Mouse (Mus musculus) megakaryocyte-erythroid progenitor cell, adult 5-6 weeks (primary cell): Measurements from ENCODE around the gene Fstl3. TPM values are rescaled to one million over a fixed set of nuclear protein-coding genes. Genes with fewer than 3 reads are reported as not detected.
A peak's percentile ranks its signal among the peaks of the same experiment; 100 is the strongest.

Experiments used
- ATAC-seq: replicated peaks from 2 replicates; pipeline ENCODE4 v1.8.0; 2016; ENCODE audit warnings: mild to moderate bottlenecking, inconsistent platforms; ENCODE audit not compliant: severe bottlenecking, poor library complexity, low FRiP score, low TSS enrichment
- total RNA-seq, 2 experiments: library from RNA; stranded (forward) in 1 of 2; stranded (reverse) in 1 of 2; fragments of 200-1000, 215-1000 nt in 1 of 2; fragments of >200 nt in 1 of 2; fragmentation: Nextera tagmentation in 1 of 2; gene quantifications; 2 replicates each; pipeline ENCODE4 v1.2.3; 2014 to 2017

Fstl3 gene
- total RNA-seq, 2 experiments from 2014 or later, result 0.66 to 0.96 TPM

GRCm38 (mm10) chr10:79803716-79804323 lies 26.7 kb downstream of the Fstl3 start:
- no peak for ATAC-seq

GRCm38 (mm10) chr10:79805636-79806035 lies 28.6 kb downstream of the Fstl3 start:
- no peak for ATAC-seq

- no peak for ATAC-seq
These were observed 29.3 kb downstream of the Fstl3 start for GRCm38 (mm10) chr10:79806331-79806730.

GRCm38 (mm10) chr10:79806972-79807371 lies 29.9 kb downstream of the Fstl3 start:
- peak; percentile 24; the same call in 1 of the 2 replicates for ATAC-seq

GRCm38 (mm10) chr10:79807826-79808225 lies 30.8 kb downstream of the Fstl3 start:
- no peak for ATAC-seq

GRCm38 (mm10) chr10:79808728-79809127 lies 31.7 kb downstream of the Fstl3 start:
- ATAC-seq, result no peak

GRCm38 (mm10) chr10:79811736-79812637 lies 34.9 kb downstream of the Fstl3 start:
- peak; percentile 67 for ATAC-seq

GRCm38 (mm10) chr10:79814271-79814842 lies 37.3 kb downstream of the Fstl3 start:
- ATAC-seq, result no peak

- no peak for ATAC-seq
These were observed 38.8 kb downstream of the Fstl3 start for GRCm38 (mm10) chr10:79815671-79816494.

GRCm38 (mm10) chr10:79817111-79817510 lies 40.0 kb downstream of the Fstl3 start:
- no peak for ATAC-seq

GRCm38 (mm10) chr10:79818225-79818624 lies 41.2 kb downstream of the Fstl3 start:
- ATAC-seq, result 0 out of 2 replicates have a peak, but pooled peaks have one; percentile 14

- ATAC-seq, result no peak
These were observed 42.5 kb downstream of the Fstl3 start for GRCm38 (mm10) chr10:79819606-79820005.

GRCm38 (mm10) chr10:79820277-79820676 lies 43.2 kb downstream of the Fstl3 start:
- no peak for ATAC-seq

- no peak for ATAC-seq
These were observed 43.7 kb downstream of the Fstl3 start, which contains the start of gene Misp for GRCm38 (mm10) chr10:79820782-79821181. Misp (plus strand) TSS chr10:79820989.

- no peak for ATAC-seq
These were observed 44.7 kb downstream of the Fstl3 start for GRCm38 (mm10) chr10:79821731-79822130.

GRCm38 (mm10) chr10:79822372-79822771 lies 45.3 kb downstream of the Fstl3 start:
- no peak for ATAC-seq

GRCm38 (mm10) chr10:79823011-79823410 lies 45.9 kb downstream of the Fstl3 start:
- ATAC-seq, result no peak

- peak; percentile 54; the same call in 1 of the 2 replicates for ATAC-seq
These were observed 47.3 kb downstream of the Fstl3 start for GRCm38 (mm10) chr10:79824413-79824812.

- no peak for ATAC-seq
These were observed 54.5 kb downstream of the Fstl3 start for GRCm38 (mm10) chr10:79831583-79831982.
